Mouse (Mus musculus) midbrain, embryonic 14.5 days (tissue): Measurements from ENCODE around the gene Chrnd. TPM values are rescaled to one million over a fixed set of nuclear protein-coding genes. Genes with fewer than 3 reads are reported as not detected.

ENCODE experiments used
- ATAC-seq: fragments of 200-750 bp; cut with Nextera tagmentation; 2 replicates; pipeline ENCODE4 v1.8.0; 2017; ENCODE audit warnings: moderate number of reproducible peaks, moderate library complexity; ENCODE audit not compliant: low FRiP score, low TSS enrichment
- DNase-seq: peaks from one replicate; pipeline ENCODE4 v3.0.0-alpha.2; 2015
- H3K27ac ChIP-seq: fragments of 300-500 bp; sonication (generic); replicated peaks from 2 replicates; pipeline ENCODE4 v1.5.1; 2014; ENCODE audit warnings: mild to moderate bottlenecking, low read depth, low read length, moderate library complexity
- H3K27me3 ChIP-seq: fragments of 300-500 bp; sonication (generic); 2 replicates; pipeline ENCODE4 v1.6.1; 2014; ENCODE audit warnings: low read length, control low read depth, mixed read lengths; ENCODE audit not compliant: control insufficient read depth, insufficient read depth
- H3K36me3 ChIP-seq: fragments of 300-500 bp; sonication (generic); 2 replicates; pipeline ENCODE4 v1.6.1; 2014; ENCODE audit warnings: low read length, control low read depth; ENCODE audit not compliant: control insufficient read depth, insufficient read depth
- H3K4me1 ChIP-seq: fragments of 300-500 bp; sonication (generic); 2 replicates; pipeline ENCODE4 v1.6.1; 2014; ENCODE audit warnings: mild to moderate bottlenecking, antibody characterized with exemption, low read length, control low read depth; ENCODE audit not compliant: control insufficient read depth, insufficient read depth
- H3K4me2 ChIP-seq: fragments of 300-500 bp; sonication (generic); 2 replicates; pipeline ENCODE4 v1.6.1; 2014; ENCODE audit warnings: mild to moderate bottlenecking, low read length, moderate library complexity
- H3K4me3 ChIP-seq: fragments of 300-500 bp; sonication (generic); replicated peaks from 2 replicates; pipeline ENCODE4 v1.5.1; 2014; ENCODE audit warnings: low read depth, low read length
- H3K9ac ChIP-seq: fragments of 300-500 bp; sonication (generic); replicated peaks from 2 replicates; pipeline ENCODE4 v1.6.1; 2014; ENCODE audit warnings: mild to moderate bottlenecking, low read length, moderate library complexity
- H3K9me3 ChIP-seq: fragments of 300-500 bp; sonication (generic); 2 replicates; pipeline ENCODE4 v1.6.1; 2016; ENCODE audit warnings: low read length, control low read depth, mixed read lengths; ENCODE audit not compliant: control insufficient read depth
- WGBS: fragments of 180-500 bp; shearing (Covaris S2); extraction: QIAGEN DNeasy Blood & Tissue Kit; methylation state at CpG from one replicate; pipeline ENCODE4 v1.1.7; 2014; 5-methylcytosine and 5-hydroxymethylcytosine counted together
- polyA plus RNA-seq: library from polyadenylated mRNA; unstranded; fragments of >200 nt; fragmentation: Nextera tagmentation; extraction: Ambion mirVana; gene quantifications from 2 replicates; pipeline ENCODE4 v1.2.1, GENCODE M21; 2014

The Chrnd gene
- polyA plus RNA-seq, 1 experiment from 2014 or later: not detected

DNA sequence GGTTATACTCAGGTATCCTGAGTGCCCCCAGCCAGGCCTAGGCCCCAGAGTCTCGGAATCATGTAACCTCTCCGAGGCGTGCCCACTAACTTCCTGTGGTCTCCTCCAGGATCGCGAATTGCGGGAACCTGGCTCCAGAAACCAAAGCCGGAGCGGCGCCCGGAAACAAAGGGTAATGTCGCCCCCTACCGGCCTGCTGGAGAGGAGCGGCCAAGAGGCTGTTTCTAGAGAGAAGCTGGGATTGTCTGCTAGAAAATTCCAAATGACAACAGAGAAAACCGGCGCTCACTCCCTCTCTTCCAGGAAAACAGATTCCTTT, 3.4 kb upstream of the Chrnd start:
- Histone ChIP-seq H3K4me3 (peak overlapping the region; percentile 46), H3K4me1 (peaks cover 3% of the 10 kb centered on the region; the same call in 1 of the 2 replicates), H3K9me3 (no peaks in the 10 kb centered on the region), H3K9ac (peak overlapping the region; percentile 39), H3K27me3 (peaks cover 33% of the 10 kb centered on the region), H3K36me3 (no peaks in the 10 kb centered on the region), H3K27ac (no peak overlapping the region), H3K4me2 (peak overlapping the region; percentile 76)
- WGBS: under 1% methylated on average over 15 of the region's 15 CpGs
- peak; percentile 35; the same call in 1 of the 2 replicates for ATAC-seq
- DNase-seq: peak; percentile 93

- 82% methylated on average over 9 of the region's 9 CpGs for WGBS
- Histone ChIP-seq H3K4me1 (no peaks in the 10 kb centered on the region), H3K36me3 (no peaks in the 10 kb centered on the region), H3K9ac (no peak overlapping the region), H3K4me2 (no peak overlapping the region), H3K9me3 (no peaks in the 10 kb centered on the region), H3K4me3 (no peak overlapping the region), H3K27me3 (no peaks in the 10 kb centered on the region), H3K27ac (no peak overlapping the region)
- no peak for DNase-seq
- no peak for ATAC-seq
These were observed 6.9 kb downstream of the Chrnd start for GRCm38 (mm10) chr1:87197296-87197695.

- H3K9ac ChIP-seq: no peak overlapping the region
- no peaks in the 10 kb centered on the region for H3K36me3 ChIP-seq
- H3K4me1 ChIP-seq: no peaks in the 10 kb centered on the region
- WGBS: 80% methylated on average over 12 of the region's 12 CpGs
- H3K4me2 ChIP-seq: no peak overlapping the region
- H3K27ac ChIP-seq: no peak overlapping the region
- H3K27me3 ChIP-seq: no peaks in the 10 kb centered on the region
- DNase-seq (no peak), ATAC-seq (no peak)
- no peak overlapping the region for H3K4me3 ChIP-seq
- H3K9me3 ChIP-seq: no peaks in the 10 kb centered on the region
These were observed 8.0 kb downstream of the Chrnd start for GRCm38 (mm10) chr1:87198119-87199065.

DNA sequence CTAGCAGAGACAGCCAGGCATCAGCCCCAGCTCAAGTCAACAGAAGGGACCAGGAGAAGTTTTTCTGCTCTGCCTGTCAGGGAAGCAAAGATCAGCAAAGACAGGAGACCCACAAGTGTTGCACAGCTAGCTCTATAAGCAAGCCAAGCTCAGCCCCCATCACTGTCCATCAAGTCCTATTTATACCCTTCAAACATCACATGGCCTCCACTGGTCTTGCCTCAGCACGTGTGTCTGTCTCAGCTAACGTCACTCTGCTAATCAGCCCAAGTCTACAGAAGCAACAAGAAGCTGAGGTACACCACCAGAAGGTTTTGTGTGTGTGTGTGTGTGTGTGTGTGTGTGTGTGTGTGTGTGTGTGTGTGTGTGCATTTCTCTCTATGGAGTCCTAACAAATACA, 10.4 kb downstream of the Chrnd start:
- Histone ChIP-seq H3K4me2 (no peak overlapping the region), H3K27ac (no peak overlapping the region), H3K4me1 (no peaks in the 10 kb centered on the region), H3K27me3 (0 out of 2 replicates have a peak, but pooled peaks cover 3% of the 10 kb centered on the region), H3K4me3 (no peak overlapping the region), H3K9ac (no peak overlapping the region), H3K36me3 (no peaks in the 10 kb centered on the region), H3K9me3 (no peaks in the 10 kb centered on the region)
- 70% methylated on average over 2 of the region's 2 CpGs for WGBS
- no peak for DNase-seq
- no peak for ATAC-seq

DNA sequence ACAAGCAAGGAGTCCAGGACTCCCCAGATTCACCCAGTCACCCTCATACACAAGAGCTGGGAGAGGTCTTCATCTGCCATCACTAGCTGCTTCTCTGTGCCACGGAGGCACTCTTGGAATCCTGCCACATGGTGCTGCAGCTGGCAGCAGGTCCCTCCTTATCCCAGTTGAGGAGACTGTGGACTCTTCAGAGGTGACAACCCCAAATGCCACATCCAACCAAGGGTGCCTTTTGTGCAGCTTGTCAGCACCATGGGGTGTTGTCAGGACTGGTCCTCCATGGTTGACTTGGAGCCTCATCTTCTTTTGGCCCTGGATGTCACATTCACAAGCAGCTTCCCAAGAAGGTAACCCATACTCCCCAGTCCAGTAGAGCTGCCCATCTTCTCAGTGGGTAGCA, 11.4 kb downstream of the Chrnd start:
- DNase-seq: no peak
- H3K27ac ChIP-seq: no peak overlapping the region
- WGBS: 47% methylated on average over 1 of the region's 1 CpGs
- no peaks in the 10 kb centered on the region for H3K9me3 ChIP-seq
- H3K4me2 ChIP-seq: no peak overlapping the region
- H3K4me1 ChIP-seq: no peaks in the 10 kb centered on the region
- 0 out of 2 replicates have a peak, but pooled peaks cover 8% of the 10 kb centered on the region for H3K27me3 ChIP-seq
- no peak for ATAC-seq
- no peaks in the 10 kb centered on the region for H3K36me3 ChIP-seq
- H3K4me3 ChIP-seq: no peak overlapping the region
- H3K9ac ChIP-seq: no peak overlapping the region

- Histone ChIP-seq H3K9me3 (no peaks in the 10 kb centered on the region), H3K27ac (no peak overlapping the region), H3K4me2 (no peak overlapping the region), H3K27me3 (0 out of 2 replicates have a peak, but pooled peaks cover 8% of the 10 kb centered on the region), H3K4me3 (no peak overlapping the region), H3K4me1 (no peaks in the 10 kb centered on the region), H3K9ac (no peak overlapping the region), H3K36me3 (no peaks in the 10 kb centered on the region)
- DNase-seq (no peak), ATAC-seq (no peak)
- WGBS: 85% methylated on average over 5 of the region's 5 CpGs
These were observed 13.4 kb downstream of the Chrnd start for GRCm38 (mm10) chr1:87203779-87204178.

DNA sequence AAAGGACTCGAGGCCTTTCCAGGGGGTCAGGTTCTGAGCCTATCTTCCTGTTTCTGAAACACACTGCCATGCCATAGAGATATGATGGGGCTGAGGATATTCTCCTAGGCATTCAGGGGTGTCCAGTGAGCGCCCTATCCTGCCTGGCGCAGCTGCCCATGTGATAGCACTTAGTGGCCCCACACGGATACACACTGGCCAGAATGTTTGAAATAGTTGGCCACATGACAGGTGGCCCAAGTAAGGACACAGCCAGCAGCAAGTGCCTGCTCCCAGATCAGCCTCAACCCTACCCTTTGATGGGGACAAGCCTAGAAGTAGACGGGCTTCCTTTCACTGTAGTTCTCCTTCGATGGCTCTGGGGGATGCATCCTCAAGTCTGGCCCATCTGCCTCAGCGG, 14.1 kb downstream of the Chrnd start, which contains the start of gene Chrng:
Chrng (plus strand) TSS at position 193 of the 400 bp plus-strand sequence.
- Histone ChIP-seq H3K4me1 (no peaks in the 10 kb centered on the region), H3K9ac (no peak within 1 kb of the TSS), H3K4me3 (no peak within 1 kb of the TSS), H3K27ac (no peak within 1 kb of the TSS), H3K9me3 (no peaks in the 10 kb centered on the region), H3K36me3 (no peaks in the 10 kb centered on the region), H3K4me2 (no peak within 1 kb of the TSS), H3K27me3 (0 out of 2 replicates have a peak, but pooled peaks cover 8% of the 10 kb centered on the region)
- WGBS: 91% methylated on average over 7 of the region's 7 CpGs
- ATAC-seq (no peak), DNase-seq (no peak)

GRCm38 (mm10) chr1:87205038-87205437, 14.6 kb downstream of the Chrnd start:
- Histone ChIP-seq H3K9me3 (no peaks in the 10 kb centered on the region), H3K4me2 (no peak overlapping the region), H3K27ac (no peak overlapping the region), H3K4me1 (no peaks in the 10 kb centered on the region), H3K36me3 (no peaks in the 10 kb centered on the region), H3K27me3 (0 out of 2 replicates have a peak, but pooled peaks cover 8% of the 10 kb centered on the region), H3K4me3 (no peak overlapping the region), H3K9ac (no peak overlapping the region)
- DNase-seq (no peak), ATAC-seq (no peak)
- 70% methylated on average over 6 of the region's 6 CpGs for WGBS

- H3K27me3 ChIP-seq: 0 out of 2 replicates have a peak, but pooled peaks cover 8% of the 10 kb centered on the region
- no peak overlapping the region for H3K9ac ChIP-seq
- H3K27ac ChIP-seq: no peak overlapping the region
- DNase-seq: no peak
- ATAC-seq: 0 out of 2 replicates have a peak, but pooled peaks have one; percentile 17
- H3K36me3 ChIP-seq: no peaks in the 10 kb centered on the region
- H3K9me3 ChIP-seq: no peaks in the 10 kb centered on the region
- no peak overlapping the region for H3K4me2 ChIP-seq
- no peak overlapping the region for H3K4me3 ChIP-seq
- H3K4me1 ChIP-seq: no peaks in the 10 kb centered on the region
- WGBS: 49% methylated on average over 3 of the region's 3 CpGs
These were observed 15.1 kb downstream of the Chrnd start for GRCm38 (mm10) chr1:87205502-87205901.
